Mouse (Mus musculus) intestine, embryonic 14.5 days (tissue): ENCODE results near the gene Gm37240. TPM values are rescaled to one million over a fixed set of nuclear protein-coding genes. Genes with fewer than 3 reads are reported as not detected.
A peak's percentile ranks its signal among the peaks of the same experiment; 100 is the strongest.

ENCODE experiments used
- ATAC-seq: fragments of 200-750 bp; cut with Nextera tagmentation; replicated peaks from 2 replicates; pipeline ENCODE4 v1.8.0; 2017; ENCODE audit warnings: low read depth, moderate number of reproducible peaks, moderate TSS enrichment, moderate library complexity; ENCODE audit not compliant: low FRiP score, low TSS enrichment
- DNase-seq: peaks from one replicate; pipeline ENCODE4 v3.0.0-alpha.2; 2018; ENCODE audit warnings: low spot score
- H3K27ac ChIP-seq: fragments of 300-500 bp; sonication (generic); 2 replicates; pipeline ENCODE4 v1.5.1; 2014; ENCODE audit warnings: low read depth, mild to moderate bottlenecking, control low read depth
- H3K27me3 ChIP-seq: fragments of 300-500 bp; sonication (generic); replicated peaks from 2 replicates; pipeline ENCODE4 v1.6.1; 2014; ENCODE audit warnings: low read length, control low read depth; ENCODE audit not compliant: control insufficient read depth, insufficient read depth
- H3K36me3 ChIP-seq: fragments of 300-500 bp; sonication (generic); 2 replicates; pipeline ENCODE4 v1.6.1; 2014; ENCODE audit warnings: low read length, control low read depth; ENCODE audit not compliant: control insufficient read depth, insufficient read depth
- H3K4me1 ChIP-seq: fragments of 300-500 bp; sonication (generic); replicated peaks from 2 replicates; pipeline ENCODE4 v1.6.1; 2014; ENCODE audit warnings: low read length, control low read depth, mixed read lengths; ENCODE audit not compliant: control insufficient read depth, insufficient read depth
- H3K4me2 ChIP-seq: fragments of 300-500 bp; sonication (generic); 2 replicates; pipeline ENCODE4 v1.6.1; 2014; ENCODE audit warnings: low read length
- H3K4me3 ChIP-seq: fragments of 300-500 bp; sonication (generic); 2 replicates; pipeline ENCODE4 v1.5.1; 2014; ENCODE audit warnings: low read depth, low read length, control low read depth, mixed read lengths
- H3K9ac ChIP-seq: fragments of 300-500 bp; sonication (generic); 2 replicates; pipeline ENCODE4 v1.6.1; 2014; ENCODE audit warnings: mild to moderate bottlenecking, low read length
- H3K9me3 ChIP-seq: fragments of 300-500 bp; sonication (generic); 2 replicates; pipeline ENCODE4 v1.6.1; 2016; ENCODE audit warnings: low read length, control low read depth; ENCODE audit not compliant: control insufficient read depth
- WGBS: fragments of 180-500 bp; shearing (Covaris S2); extraction: QIAGEN DNeasy Blood & Tissue Kit; methylation state at CpG from one replicate; pipeline ENCODE4 v1.1.7; 2014; 5-methylcytosine and 5-hydroxymethylcytosine counted together
- polyA plus RNA-seq: library from polyadenylated mRNA; unstranded; fragments of >200 nt; fragmentation: Nextera tagmentation; extraction: Ambion mirVana; gene quantifications from 2 replicates; pipeline ENCODE4 v1.2.1, GENCODE M21; 2014

Gm37240 gene
- polyA plus RNA-seq, 1 experiment from 2014 or later = 5.3 TPM

GRCm38 (mm10) chr3:85606912-85607311 is 280.4 kb downstream of the Gm37240 start:
- ATAC-seq = no peak
- DNase-seq = no peak
- 87% methylated on average over 3 of the region's 3 CpGs for WGBS
- Histone ChIP-seq H3K9me3 (no peaks in the 10 kb centered on the region), H3K36me3 (no peaks in the 10 kb centered on the region; the same call in 1 of the 2 replicates), H3K9ac (no peak overlapping the region), H3K4me3 (no peak overlapping the region), H3K4me1 (no peaks in the 10 kb centered on the region), H3K4me2 (no peak overlapping the region), H3K27ac (no peak overlapping the region), H3K27me3 (no peaks in the 10 kb centered on the region)

- Histone ChIP-seq H3K27ac (no peak overlapping the region), H3K9me3 (no peaks in the 10 kb centered on the region), H3K9ac (no peak overlapping the region), H3K4me3 (no peak overlapping the region), H3K36me3 (no peaks in the 10 kb centered on the region; the same call in 1 of the 2 replicates), H3K27me3 (no peaks in the 10 kb centered on the region), H3K4me2 (no peak overlapping the region), H3K4me1 (no peaks in the 10 kb centered on the region)
- WGBS = 93% methylated on average over 1 of the region's 1 CpGs
- ATAC-seq (no peak), DNase-seq (no peak)
Measured at GRCm38 (mm10) chr3:85603811-85604210, 283.5 kb downstream of the Gm37240 start.

- Histone ChIP-seq H3K4me1 (no peaks in the 10 kb centered on the region), H3K9ac (no peak overlapping the region), H3K4me2 (no peak overlapping the region), H3K27ac (no peak overlapping the region), H3K4me3 (no peak overlapping the region), H3K9me3 (no peaks in the 10 kb centered on the region), H3K27me3 (no peaks in the 10 kb centered on the region), H3K36me3 (no peaks in the 10 kb centered on the region; the same call in 1 of the 2 replicates)
- ATAC-seq = 0 out of 2 replicates have a peak, but pooled peaks have one; percentile 40
- DNase-seq = no peak
- WGBS = 40% methylated on average over 3 of the region's 3 CpGs
Measured at GRCm38 (mm10) chr3:85601841-85602305, 285.4 kb downstream of the Gm37240 start.

- H3K36me3 ChIP-seq = no peaks in the 10 kb centered on the region; the same call in 1 of the 2 replicates
- H3K9me3 ChIP-seq = no peaks in the 10 kb centered on the region
- H3K4me2 ChIP-seq = no peak overlapping the region
- DNase-seq = no peak
- ATAC-seq = no peak
- H3K4me1 ChIP-seq = no peaks in the 10 kb centered on the region
- WGBS = 76% methylated on average over 3 of the region's 3 CpGs
- H3K4me3 ChIP-seq = no peak overlapping the region
- no peak overlapping the region for H3K9ac ChIP-seq
- H3K27me3 ChIP-seq = no peaks in the 10 kb centered on the region
- no peak overlapping the region for H3K27ac ChIP-seq
Measured at GRCm38 (mm10) chr3:85599526-85599925, 287.8 kb downstream of the Gm37240 start.

GRCm38 (mm10) chr3:85594452-85594851 is 292.9 kb downstream of the Gm37240 start:
- Histone ChIP-seq H3K4me1 (no peaks in the 10 kb centered on the region), H3K27ac (no peak overlapping the region), H3K4me2 (no peak overlapping the region), H3K36me3 (no peaks in the 10 kb centered on the region), H3K4me3 (no peak overlapping the region), H3K27me3 (no peaks in the 10 kb centered on the region), H3K9me3 (no peaks in the 10 kb centered on the region), H3K9ac (no peak overlapping the region)
- DNase-seq (no peak), ATAC-seq (no peak)
- WGBS = 50% methylated on average over 3 of the region's 3 CpGs

- Histone ChIP-seq H3K36me3 (no peaks in the 10 kb centered on the region), H3K27ac (no peak overlapping the region), H3K4me1 (no peaks in the 10 kb centered on the region), H3K27me3 (no peaks in the 10 kb centered on the region), H3K4me3 (no peak overlapping the region), H3K9me3 (no peaks in the 10 kb centered on the region), H3K9ac (no peak overlapping the region), H3K4me2 (no peak overlapping the region)
- ATAC-seq (no peak), DNase-seq (peak; percentile 6)
- WGBS = 91% methylated on average over 5 of the region's 5 CpGs
Measured at GRCm38 (mm10) chr3:85592640-85593252, 294.6 kb downstream of the Gm37240 start.

- Histone ChIP-seq H3K27ac (no peak overlapping the region), H3K4me3 (no peak overlapping the region), H3K4me1 (no peaks in the 10 kb centered on the region), H3K4me2 (no peak overlapping the region), H3K27me3 (no peaks in the 10 kb centered on the region), H3K9ac (no peak overlapping the region), H3K9me3 (no peaks in the 10 kb centered on the region), H3K36me3 (no peaks in the 10 kb centered on the region)
- peak; percentile 39 for DNase-seq
- no peak for ATAC-seq
- WGBS = 66% methylated on average over 4 of the region's 4 CpGs
Measured at GRCm38 (mm10) chr3:85592067-85592466, 295.3 kb downstream of the Gm37240 start.

- 94% methylated on average over 3 of the region's 3 CpGs for WGBS
- Histone ChIP-seq H3K27ac (no peak overlapping the region), H3K4me2 (no peak overlapping the region), H3K9me3 (no peaks in the 10 kb centered on the region), H3K4me3 (no peak overlapping the region), H3K4me1 (no peaks in the 10 kb centered on the region), H3K36me3 (no peaks in the 10 kb centered on the region), H3K27me3 (no peaks in the 10 kb centered on the region), H3K9ac (no peak overlapping the region)
- ATAC-seq (no peak), DNase-seq (peak; percentile 34)
Measured at GRCm38 (mm10) chr3:85590090-85590754, 297.1 kb downstream of the Gm37240 start.
